Mouse (Mus musculus) adrenal gland, adult 8-10 months (tissue): ENCODE measurements around the gene Dyrk4. TPM values are rescaled to one million over a fixed set of nuclear protein-coding genes. Genes with fewer than 3 reads are reported as not detected.

Experiments
- total RNA-seq, 4 experiments: library from RNA; stranded (reverse); gene quantifications; 2 replicates each; pipeline ENCODE4 v1.2.4; 2022

Dyrk4 gene
- total RNA-seq, 4 experiments from 2014 or later, result not detected

Other genes with a start within 250 kb of the Dyrk4 start
- 1 to 10 TPM in 2 of 4 experiments, under 1 TPM in 2; 0.59 to 1.9 (median 1.3) TPM for gene Kcna6, start 181.2 kb downstream of the Dyrk4 start, total RNA-seq
- 100 to 1,000 TPM; 161 to 212 (median 180) TPM for gene Ndufa9, start 72.7 kb downstream of the Dyrk4 start, total RNA-seq
- not detected for gene Akap3, start 68.7 kb downstream of the Dyrk4 start, total RNA-seq
- gene Rad51ap1, start 17.7 kb upstream of the Dyrk4 start, total RNA-seq, result 1 to 10 TPM in 2 of 4 experiments, under 1 TPM in 2; 0.73 to 2.3 (median 1.0) TPM
- 10 to 100 TPM; 20.2 to 31.5 (median 26.1) TPM for gene D6Wsu163e, start 18.1 kb upstream of the Dyrk4 start, total RNA-seq
- gene Fgf6, start 93.7 kb upstream of the Dyrk4 start, total RNA-seq, result not detected
- gene Fgf23, start 151.1 kb upstream of the Dyrk4 start, total RNA-seq, result not detected
- gene Tigar, start 187.7 kb upstream of the Dyrk4 start, total RNA-seq, result 10 to 100 TPM; 17.6 to 25.7 (median 22.0) TPM
- 100 to 1,000 TPM; 550 to 578 (median 567) TPM for gene Ccnd2, start 230.4 kb upstream of the Dyrk4 start, total RNA-seq